Mouse (Mus musculus) monocyte, adult 2 months (primary cell): ENCODE data around the gene Gadd45gip1.

ENCODE experiments used
- DNase-seq, 2 experiments: peaks; one replicate each; pipeline ENCODE4 v3.0.0; 2022; ENCODE audit warnings: low spot score in 2 of 2, low read depth in 1 of 2

Gene Gadd45gip1

GRCm38 (mm10) chr8:84846722-84847572 lies 15.6 kb downstream of the Gadd45gip1 start, which contains the start of gene Calr:
TSS of gene Calr (minus strand) at chr8:84846934.
- peak; percentile 98 to 100 for DNase-seq

GRCm38 (mm10) chr8:84847684-84848435 lies 16.5 kb downstream of the Gadd45gip1 start:
- no peak for DNase-seq

GRCm38 (mm10) chr8:84856434-84856833 lies 25.1 kb downstream of the Gadd45gip1 start:
- DNase-seq = no peak

GRCm38 (mm10) chr8:84856864-84857441 lies 25.6 kb downstream of the Gadd45gip1 start, which contains the start of gene Farsa:
TSS of gene Farsa (plus strand) at chr8:84856989.
- peak; percentile 81 to 83 for DNase-seq

- peak in 1 of 2 experiments; percentile 77 for DNase-seq
These were observed 40.3 kb downstream of the Gadd45gip1 start, which contains the start of gene Syce2 for GRCm38 (mm10) chr8:84871376-84872308. TSS of gene Syce2 (plus strand) at chr8:84872111.

GRCm38 (mm10) chr8:84872309-84872965 lies 41.1 kb downstream of the Gadd45gip1 start:
- peak in 1 of 2 experiments; percentile 15 for DNase-seq

GRCm38 (mm10) chr8:84873016-84873415 lies 41.7 kb downstream of the Gadd45gip1 start:
- no peak for DNase-seq

- DNase-seq = no peak
These were observed 43.0 kb downstream of the Gadd45gip1 start for GRCm38 (mm10) chr8:84874339-84874738.

- no peak for DNase-seq
These were observed 46.1 kb downstream of the Gadd45gip1 start for GRCm38 (mm10) chr8:84877297-84878035.

GRCm38 (mm10) chr8:84878915-84879314 lies 47.6 kb downstream of the Gadd45gip1 start:
- DNase-seq = no peak

- no peak for DNase-seq
These were observed 53.4 kb downstream of the Gadd45gip1 start for GRCm38 (mm10) chr8:84884728-84885127.
